Mouse (Mus musculus): ENCODE measurements at regions not wholly inside any gene's neighbourhood (a gene's known extent, or its start where the extent isn't known, plus 50 kb on each side); places are given as distances from the start of the nearest gene placed in this dataset.
A peak's percentile ranks its signal among the peaks of the same experiment; 100 is the strongest.

- Histone ChIP-seq H3K36me3 (ENCODE audit: insufficient read depth) (no peaks in the 10 kb centered on the region), H3K27ac (ENCODE audit: low read depth, low read length) (no peak overlapping the region), H3K9ac (no peak overlapping the region), H3K4me1 (ENCODE audit: insufficient read depth) (no peaks in the 10 kb centered on the region), H3K4me2 (ENCODE audit: low read depth) (no peak overlapping the region), H3K4me3 (ENCODE audit: low read depth, low read length) (no peak overlapping the region), H3K27me3 (ENCODE audit: insufficient read depth, low read length) (no peaks in the 10 kb centered on the region), H3K9me3 (ENCODE audit: low read length) (no peaks in the 10 kb centered on the region)
- TF ChIP-seq CTCF (IDR thresholded peaks at IDR 0.05; ENCODE audit: low read depth) = 0 out of 2 replicates have a peak, but pooled peaks have one; percentile 3
- DNase-seq = no peak
- ATAC-seq = no peak
- WGBS = 36% methylated on average over 12 of the region's 12 CpGs
These were observed 142.7 kb upstream of the Gnai1 start for GRCm38 (mm10) chr5:18502831-18503230.

GRCm38 (mm10) chr5:18494305-18494704, 134.2 kb upstream of the Gnai1 start:
- Histone ChIP-seq H3K27ac (ENCODE audit: low read depth, low read length) (no peak overlapping the region), H3K36me3 (ENCODE audit: insufficient read depth) (no peaks in the 10 kb centered on the region), H3K9me3 (ENCODE audit: low read length) (no peaks in the 10 kb centered on the region), H3K4me3 (ENCODE audit: low read depth, low read length) (no peak overlapping the region), H3K4me2 (ENCODE audit: low read depth) (no peak overlapping the region), H3K9ac (no peak overlapping the region), H3K27me3 (ENCODE audit: insufficient read depth, low read length) (no peaks in the 10 kb centered on the region), H3K4me1 (ENCODE audit: insufficient read depth) (no peaks in the 10 kb centered on the region)
- DNase-seq (no peak), ATAC-seq (no peak)
- WGBS = 87% methylated on average over 4 of the region's 4 CpGs
- no peak for TF ChIP-seq CTCF (IDR thresholded peaks at IDR 0.05; ENCODE audit: low read depth)

- Histone ChIP-seq H3K9me3 (ENCODE audit: low read length) (no peaks in the 10 kb centered on the region), H3K4me3 (ENCODE audit: low read depth, low read length) (no peak overlapping the region), H3K4me2 (ENCODE audit: low read depth) (no peak overlapping the region), H3K4me1 (ENCODE audit: insufficient read depth) (no peaks in the 10 kb centered on the region), H3K27ac (ENCODE audit: low read depth, low read length) (no peak overlapping the region), H3K36me3 (ENCODE audit: insufficient read depth) (no peaks in the 10 kb centered on the region), H3K9ac (no peak overlapping the region), H3K27me3 (ENCODE audit: insufficient read depth, low read length) (no peaks in the 10 kb centered on the region)
- ATAC-seq = no peak
- no peak for TF ChIP-seq CTCF (IDR thresholded peaks at IDR 0.05; ENCODE audit: low read depth)
- no peak for DNase-seq
- 85% methylated on average over 3 of the region's 3 CpGs for WGBS
These were observed 129.6 kb upstream of the Gnai1 start for GRCm38 (mm10) chr5:18489709-18490108.

GRCm38 (mm10) chr5:18487076-18487772, 127.1 kb upstream of the Gnai1 start:
- DNase-seq = no peak
- WGBS = 37% methylated on average over 1 of the region's 1 CpGs
- H3K27me3 ChIP-seq (ENCODE audit: insufficient read depth, low read length) = no peaks in the 10 kb centered on the region
- no peak for TF ChIP-seq CTCF (IDR thresholded peaks at IDR 0.05; ENCODE audit: low read depth)
- H3K27ac ChIP-seq (ENCODE audit: low read depth, low read length) = no peak overlapping the region
- H3K4me1 ChIP-seq (ENCODE audit: insufficient read depth) = no peaks in the 10 kb centered on the region
- no peaks in the 10 kb centered on the region for H3K9me3 ChIP-seq (ENCODE audit: low read length)
- ATAC-seq = no peak
- H3K4me2 ChIP-seq (ENCODE audit: low read depth) = no peak overlapping the region
- H3K9ac ChIP-seq = no peak overlapping the region
- H3K36me3 ChIP-seq (ENCODE audit: insufficient read depth) = no peaks in the 10 kb centered on the region
- H3K4me3 ChIP-seq (ENCODE audit: low read depth, low read length) = no peak overlapping the region

GRCm38 (mm10) chr5:18484376-18484775, 124.2 kb upstream of the Gnai1 start:
- ATAC-seq = no peak
- no peak for TF ChIP-seq CTCF (IDR thresholded peaks at IDR 0.05; ENCODE audit: low read depth)
- no peak for DNase-seq
- no peak overlapping the region for H3K9ac ChIP-seq
- no peaks in the 10 kb centered on the region for H3K4me1 ChIP-seq (ENCODE audit: insufficient read depth)
- no peaks in the 10 kb centered on the region for H3K36me3 ChIP-seq (ENCODE audit: insufficient read depth)
- no peak overlapping the region for H3K4me2 ChIP-seq (ENCODE audit: low read depth)
- no peak overlapping the region for H3K27ac ChIP-seq (ENCODE audit: low read depth, low read length)
- H3K4me3 ChIP-seq (ENCODE audit: low read depth, low read length) = no peak overlapping the region
- H3K9me3 ChIP-seq (ENCODE audit: low read length) = no peaks in the 10 kb centered on the region
- H3K27me3 ChIP-seq (ENCODE audit: insufficient read depth, low read length) = no peaks in the 10 kb centered on the region

GRCm38 (mm10) chr5:18478420-18478819, 118.3 kb upstream of the Gnai1 start:
- Histone ChIP-seq H3K27me3 (ENCODE audit: insufficient read depth, low read length) (no peaks in the 10 kb centered on the region), H3K27ac (ENCODE audit: low read depth, low read length) (no peak overlapping the region), H3K9ac (no peak overlapping the region), H3K4me2 (ENCODE audit: low read depth) (no peak overlapping the region), H3K4me1 (ENCODE audit: insufficient read depth) (no peaks in the 10 kb centered on the region), H3K4me3 (ENCODE audit: low read depth, low read length) (no peak overlapping the region), H3K36me3 (ENCODE audit: insufficient read depth) (no peaks in the 10 kb centered on the region), H3K9me3 (ENCODE audit: low read length) (no peaks in the 10 kb centered on the region)
- ATAC-seq (no peak), DNase-seq (no peak)
- TF ChIP-seq CTCF (IDR thresholded peaks at IDR 0.05; ENCODE audit: low read depth) = no peak
- 86% methylated on average over 7 of the region's 7 CpGs for WGBS

GRCm38 (mm10) chr5:18477372-18478017, 117.3 kb upstream of the Gnai1 start:
- Histone ChIP-seq H3K4me2 (ENCODE audit: low read depth) (no peak overlapping the region), H3K9ac (no peak overlapping the region), H3K9me3 (ENCODE audit: low read length) (no peaks in the 10 kb centered on the region), H3K4me3 (ENCODE audit: low read depth, low read length) (no peak overlapping the region), H3K27ac (ENCODE audit: low read depth, low read length) (no peak overlapping the region), H3K36me3 (ENCODE audit: insufficient read depth) (no peaks in the 10 kb centered on the region), H3K27me3 (ENCODE audit: insufficient read depth, low read length) (no peaks in the 10 kb centered on the region), H3K4me1 (ENCODE audit: insufficient read depth) (no peaks in the 10 kb centered on the region)
- TF ChIP-seq CTCF (IDR thresholded peaks at IDR 0.05; ENCODE audit: low read depth) = no peak
- ATAC-seq = no peak; the same call in 1 of the 2 replicates
- DNase-seq = no peak
- WGBS = 88% methylated on average over 6 of the region's 6 CpGs

Measured in forebrain, postnatal 0 days (tissue).